Mouse (Mus musculus) midbrain, postnatal 0 days (tissue): ENCODE measurements at regions not wholly inside any gene's neighbourhood (a gene's known extent, or its start where the extent isn't known, plus 50 kb on each side); places are given as distances from the start of the nearest gene placed in this dataset.

Experiments used
- ATAC-seq: fragments of 200-750 bp; cut with Nextera tagmentation; 2 replicates; pipeline ENCODE4 v1.8.0; 2017; ENCODE audit warnings: moderate number of reproducible peaks, mild to moderate bottlenecking, moderate TSS enrichment, moderate library complexity; ENCODE audit not compliant: low FRiP score
- DNase-seq: peaks from one replicate; pipeline ENCODE4 v3.0.0-alpha.2; 2015; ENCODE audit warnings: low spot score
- H3K27ac ChIP-seq: fragments of 300-500 bp; sonication (generic); 2 replicates; pipeline ENCODE4 v1.5.1; 2014; ENCODE audit warnings: low read depth, mild to moderate bottlenecking, low read length, mixed read lengths
- H3K27me3 ChIP-seq: fragments of 300-500 bp; sonication (generic); 2 replicates; pipeline ENCODE4 v1.6.1; 2014; ENCODE audit warnings: low read length, control low read depth, mixed read lengths; ENCODE audit not compliant: insufficient read depth
- H3K36me3 ChIP-seq: fragments of 300-500 bp; sonication (generic); 2 replicates; pipeline ENCODE4 v1.6.1; 2014; ENCODE audit warnings: low read length, control low read depth, mixed read lengths; ENCODE audit not compliant: insufficient read depth
- H3K4me1 ChIP-seq: fragments of 300-500 bp; sonication (generic); 2 replicates; pipeline ENCODE4 v1.6.1; 2014; ENCODE audit warnings: mild to moderate bottlenecking, control low read depth, antibody characterized with exemption, low read length, mixed read lengths; ENCODE audit not compliant: insufficient read depth
- H3K4me2 ChIP-seq: fragments of 300-500 bp; sonication (generic); 2 replicates; pipeline ENCODE4 v1.6.1; 2014; ENCODE audit warnings: low read depth, mild to moderate bottlenecking, low read length, mixed read lengths; ENCODE audit not compliant: poor library complexity, severe bottlenecking
- H3K4me3 ChIP-seq: fragments of 300-500 bp; sonication (generic); 2 replicates; pipeline ENCODE4 v1.5.1; 2014; ENCODE audit warnings: low read depth, mild to moderate bottlenecking, low read length, moderate library complexity
- H3K9ac ChIP-seq: fragments of 300-500 bp; sonication (generic); replicated peaks from 2 replicates; pipeline ENCODE4 v1.6.1; 2014; ENCODE audit warnings: mild to moderate bottlenecking, low read length, moderate library complexity, mixed read lengths; ENCODE audit not compliant: poor library complexity, severe bottlenecking
- H3K9me3 ChIP-seq: fragments of 300-500 bp; sonication (generic); 2 replicates; pipeline ENCODE4 v1.6.1; 2016; ENCODE audit warnings: low read length, control low read depth
- CTCF ChIP-seq: IDR thresholded peaks from 2 replicates; pipeline ENCODE4 v1.5.1; 2016; ENCODE audit warnings: antibody characterized with exemption, mild to moderate bottlenecking
- WGBS: fragments of 180-500 bp; shearing (Covaris S2); extraction: QIAGEN DNeasy Blood & Tissue Kit; methylation state at CpG from one replicate; pipeline ENCODE4 v1.1.7; 2014; 5-methylcytosine and 5-hydroxymethylcytosine counted together

- no peak for TF ChIP-seq CTCF
- Histone ChIP-seq H3K36me3 (no peaks in the 10 kb centered on the region), H3K27me3 (no peaks in the 10 kb centered on the region), H3K27ac (no peak overlapping the region), H3K9ac (no peak overlapping the region), H3K4me3 (no peak overlapping the region), H3K4me1 (0 out of 2 replicates have a peak, but pooled peaks cover 3% of the 10 kb centered on the region), H3K4me2 (no peak overlapping the region), H3K9me3 (no peaks in the 10 kb centered on the region)
- DNase-seq = peak; percentile 8
- no peak for ATAC-seq
- WGBS = 20% methylated on average over 5 of the region's 5 CpGs
Measured at GRCm38 (mm10) chr4:106101904-106102303, 214.1 kb upstream of the Usp24 start.

- H3K27me3 ChIP-seq = no peaks in the 10 kb centered on the region
- no peaks in the 10 kb centered on the region for H3K9me3 ChIP-seq
- DNase-seq (peak; percentile 60), ATAC-seq (no peak; the same call in 1 of the 2 replicates)
- no peaks in the 10 kb centered on the region for H3K36me3 ChIP-seq
- H3K9ac ChIP-seq = no peak overlapping the region
- no peak for TF ChIP-seq CTCF
- no peak overlapping the region for H3K4me2 ChIP-seq
- H3K4me1 ChIP-seq = 0 out of 2 replicates have a peak, but pooled peaks cover 3% of the 10 kb centered on the region
- 21% methylated on average over 7 of the region's 7 CpGs for WGBS
- H3K4me3 ChIP-seq = no peak overlapping the region
- H3K27ac ChIP-seq = no peak overlapping the region
Measured at GRCm38 (mm10) chr4:106102451-106102977, 213.5 kb upstream of the Usp24 start.

- no peaks in the 10 kb centered on the region for H3K27me3 ChIP-seq
- no peaks in the 10 kb centered on the region for H3K36me3 ChIP-seq
- H3K4me3 ChIP-seq = no peak overlapping the region
- H3K4me1 ChIP-seq = 0 out of 2 replicates have a peak, but pooled peaks cover 3% of the 10 kb centered on the region
- H3K27ac ChIP-seq = no peak overlapping the region
- no peaks in the 10 kb centered on the region for H3K9me3 ChIP-seq
- WGBS = 54% methylated on average over 11 of the region's 11 CpGs
- no peak overlapping the region for H3K9ac ChIP-seq
- no peak overlapping the region for H3K4me2 ChIP-seq
- TF ChIP-seq CTCF = no peak
- DNase-seq = peak; percentile 56
- no peak for ATAC-seq
Measured at GRCm38 (mm10) chr4:106103750-106104635, 212.0 kb upstream of the Usp24 start.

- Histone ChIP-seq H3K27me3 (no peaks in the 10 kb centered on the region), H3K4me2 (no peak overlapping the region), H3K9ac (no peak overlapping the region), H3K9me3 (no peaks in the 10 kb centered on the region), H3K27ac (no peak overlapping the region), H3K36me3 (no peaks in the 10 kb centered on the region), H3K4me3 (no peak overlapping the region), H3K4me1 (no peaks in the 10 kb centered on the region)
- TF ChIP-seq CTCF = no peak
- ATAC-seq (no peak), DNase-seq (no peak)
Measured at GRCm38 (mm10) chr4:106112981-106113380, 203.0 kb upstream of the Usp24 start.

- no peak for TF ChIP-seq CTCF
Measured at GRCm38 (mm10) chr4:106113747-106114146, 202.3 kb upstream of the Usp24 start.

GRCm38 (mm10) chr4:106116611-106117010 is 199.4 kb upstream of the Usp24 start:
- H3K4me1 ChIP-seq = no peaks in the 10 kb centered on the region
- H3K27ac ChIP-seq = no peak overlapping the region
- H3K4me3 ChIP-seq = no peak overlapping the region
- H3K4me2 ChIP-seq = no peak overlapping the region
- WGBS = 79% methylated on average over 7 of the region's 7 CpGs
- DNase-seq = no peak
- no peak for TF ChIP-seq CTCF
- H3K27me3 ChIP-seq = no peaks in the 10 kb centered on the region
- no peaks in the 10 kb centered on the region for H3K36me3 ChIP-seq
- no peak for ATAC-seq
- H3K9me3 ChIP-seq = no peaks in the 10 kb centered on the region
- H3K9ac ChIP-seq = no peak overlapping the region

More at GRCm38 (mm10) chr4:106113747-106114146, 202.3 kb upstream of the Usp24 start:
- DNase-seq = no peak
- H3K27me3 ChIP-seq = no peaks in the 10 kb centered on the region
- no peak overlapping the region for H3K4me3 ChIP-seq
- no peaks in the 10 kb centered on the region for H3K36me3 ChIP-seq
- no peak overlapping the region for H3K9ac ChIP-seq
- no peaks in the 10 kb centered on the region for H3K9me3 ChIP-seq
- no peak overlapping the region for H3K27ac ChIP-seq
- ATAC-seq = no peak
- H3K4me1 ChIP-seq = no peaks in the 10 kb centered on the region
- H3K4me2 ChIP-seq = no peak overlapping the region
